Mouse (Mus musculus) C2C12 (cell line): ENCODE results near the gene Sema4a. TPM values are rescaled to one million over a fixed set of nuclear protein-coding genes. Genes with fewer than 3 reads are reported as not detected.

Experiments used
- H3K27me3 ChIP-seq: one replicate; pipeline ENCODE4 v1.6.1; 2011; ENCODE audit not compliant: control insufficient read depth, insufficient read depth, insufficient read length
- H3K36me3 ChIP-seq: one replicate; pipeline ENCODE4 v1.6.1; 2011; ENCODE audit not compliant: control insufficient read depth, insufficient read depth
- H3K4me3 ChIP-seq: one replicate; pipeline ENCODE4 v1.5.1; 2011; ENCODE audit warnings: mild to moderate bottlenecking, control low read depth; ENCODE audit not compliant: poor library complexity, insufficient read depth, severe bottlenecking
- H3K79me2 ChIP-seq: one replicate; pipeline ENCODE4 v1.6.1; 2011; ENCODE audit not compliant: control insufficient read depth, insufficient read depth
- H3K79me3 ChIP-seq: one replicate; pipeline ENCODE4 v1.6.1; 2011; ENCODE audit warnings: low read depth, control low read depth
- H3ac ChIP-seq: one replicate; pipeline ENCODE3; 2011; ENCODE audit warnings: low read depth; ENCODE audit not compliant: control insufficient read depth, insufficient read length
- CEBPB ChIP-seq: IDR thresholded peaks from one replicate; pipeline ENCODE4 v1.6.1; 2011; ENCODE audit warnings: low read depth, mild to moderate bottlenecking, control low read depth, moderate library complexity
- CTCF ChIP-seq: IDR thresholded peaks from one replicate; pipeline ENCODE4 v1.5.1; 2011; ENCODE audit not compliant: control insufficient read depth, insufficient read depth, insufficient read length
- FOSL1 ChIP-seq: IDR thresholded peaks from one replicate; pipeline ENCODE4 v1.8.0; 2011; ENCODE audit warnings: mild to moderate bottlenecking, low read length; ENCODE audit not compliant: poor library complexity, insufficient read depth, severe bottlenecking
- MAX ChIP-seq: IDR thresholded peaks from one replicate; pipeline ENCODE4 v1.6.1; 2011; ENCODE audit warnings: mild to moderate bottlenecking, control low read depth
- MYOD1 ChIP-seq: IDR thresholded peaks from one replicate; pipeline ENCODE4 v1.6.1; 2011; ENCODE audit warnings: low read depth; ENCODE audit not compliant: control insufficient read depth, insufficient read length
- MYOG ChIP-seq: IDR thresholded peaks from one replicate; pipeline ENCODE4 v1.6.1; 2011; ENCODE audit not compliant: control insufficient read depth, insufficient read length; ENCODE audit errors: extremely low read depth
- USF1 ChIP-seq: IDR thresholded peaks from one replicate; pipeline ENCODE4 v1.6.1; 2011; ENCODE audit warnings: low read depth, mild to moderate bottlenecking, control low read depth, moderate library complexity
- polyA plus RNA-seq: library from polyadenylated mRNA; unstranded; fragments of >200 nt; fragmentation: generic; extraction: Trizol; gene quantifications from one replicate; pipeline ENCODE4 v1.2.1, GENCODE M21; 2012; ENCODE audit warnings: missing spikeins

The Sema4a gene
- polyA plus RNA-seq, 1 experiment, result 0.69 TPM

- no peak overlapping the region for H3ac ChIP-seq
- TF ChIP-seq CEBPB, result no peak
- TF ChIP-seq FOSL1, result no peak
- TF ChIP-seq CTCF, result no peak
- no peak for TF ChIP-seq MAX
- TF ChIP-seq MYOD1, result no peak
- H3K79me3 ChIP-seq, result no peaks in the 10 kb centered on the region
- no peaks in the 10 kb centered on the region for H3K79me2 ChIP-seq
- H3K36me3 ChIP-seq, result no peaks in the 10 kb centered on the region
- H3K4me3 ChIP-seq, result no peak overlapping the region
- no peaks in the 10 kb centered on the region for H3K27me3 ChIP-seq
Measured at GRCm38 (mm10) chr3:88456746-88457532, 4.0 kb downstream of the Sema4a start.

DNA sequence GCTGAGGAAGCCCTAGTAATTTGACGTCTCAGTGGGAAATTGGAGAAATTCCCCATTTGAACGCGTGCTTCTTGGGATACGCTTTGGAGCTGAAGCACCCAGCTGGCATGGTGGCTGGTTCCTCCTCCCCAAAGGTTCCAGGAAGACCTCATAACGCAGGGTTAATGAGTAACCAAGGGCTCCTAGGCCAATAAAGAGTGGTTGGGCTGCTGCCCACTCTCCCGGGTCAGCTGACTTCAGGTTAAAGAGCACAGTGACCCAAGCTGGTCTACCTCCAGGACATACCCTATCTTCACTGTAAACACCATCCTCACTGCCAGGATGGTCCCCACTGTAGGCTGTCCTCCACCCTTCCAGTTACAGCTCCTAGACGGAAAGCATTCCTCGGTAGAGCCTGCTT lies 4.7 kb downstream of the Sema4a start:
- Histone ChIP-seq H3K79me2 (no peaks in the 10 kb centered on the region), H3K4me3 (no peak overlapping the region), H3K79me3 (no peaks in the 10 kb centered on the region), H3K27me3 (no peaks in the 10 kb centered on the region), H3K36me3 (no peaks in the 10 kb centered on the region), H3ac (no peak overlapping the region)
- TF ChIP-seq MYOD1 (no peak), USF1 (no peak), MAX (no peak), CTCF (no peak), FOSL1 (no peak), MYOG (no peak), CEBPB (no peak)

DNA sequence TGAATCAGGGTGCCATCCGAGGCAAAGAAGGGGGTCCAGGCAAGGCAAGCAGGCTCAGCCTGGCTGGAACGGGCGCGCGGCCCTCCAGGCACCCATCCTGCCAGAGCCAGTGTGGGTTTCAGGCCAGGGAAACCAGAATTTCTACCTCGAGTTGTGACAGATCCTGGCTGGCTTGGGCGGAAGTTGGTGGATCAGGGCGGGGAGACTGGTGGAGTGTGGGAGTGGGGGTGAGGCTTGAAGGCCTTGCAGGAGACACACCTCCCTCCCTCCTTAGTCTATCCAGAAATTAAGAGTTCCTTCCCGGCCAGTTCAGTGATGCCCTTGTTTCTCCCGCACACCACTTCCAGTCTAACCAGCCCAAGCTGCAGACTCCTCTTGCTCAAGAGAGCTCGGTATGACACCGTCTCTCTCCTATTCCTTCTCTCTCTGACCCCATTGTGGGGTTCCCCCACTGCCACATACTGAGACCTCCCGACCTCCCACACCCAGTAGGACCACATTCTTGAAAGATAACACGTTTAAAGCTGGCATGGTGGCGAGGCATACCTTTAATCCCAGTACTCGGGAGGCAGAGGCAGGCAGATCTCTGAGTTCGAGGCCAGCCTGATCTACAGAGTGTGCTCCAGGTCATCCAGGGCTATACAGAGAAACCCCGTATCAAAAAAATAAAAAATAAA lies 5.3 kb downstream of the Sema4a start:
- Histone ChIP-seq H3K36me3 (no peaks in the 10 kb centered on the region), H3ac (no peak overlapping the region), H3K27me3 (no peaks in the 10 kb centered on the region), H3K4me3 (no peak overlapping the region), H3K79me3 (no peaks in the 10 kb centered on the region), H3K79me2 (no peaks in the 10 kb centered on the region)
- no peak for TF ChIP-seq USF1
- TF ChIP-seq MAX, result no peak
- TF ChIP-seq CTCF, result no peak
- no peak for TF ChIP-seq CEBPB
- no peak for TF ChIP-seq FOSL1
- TF ChIP-seq MYOD1, result no peak
- TF ChIP-seq MYOG, result no peak

DNA sequence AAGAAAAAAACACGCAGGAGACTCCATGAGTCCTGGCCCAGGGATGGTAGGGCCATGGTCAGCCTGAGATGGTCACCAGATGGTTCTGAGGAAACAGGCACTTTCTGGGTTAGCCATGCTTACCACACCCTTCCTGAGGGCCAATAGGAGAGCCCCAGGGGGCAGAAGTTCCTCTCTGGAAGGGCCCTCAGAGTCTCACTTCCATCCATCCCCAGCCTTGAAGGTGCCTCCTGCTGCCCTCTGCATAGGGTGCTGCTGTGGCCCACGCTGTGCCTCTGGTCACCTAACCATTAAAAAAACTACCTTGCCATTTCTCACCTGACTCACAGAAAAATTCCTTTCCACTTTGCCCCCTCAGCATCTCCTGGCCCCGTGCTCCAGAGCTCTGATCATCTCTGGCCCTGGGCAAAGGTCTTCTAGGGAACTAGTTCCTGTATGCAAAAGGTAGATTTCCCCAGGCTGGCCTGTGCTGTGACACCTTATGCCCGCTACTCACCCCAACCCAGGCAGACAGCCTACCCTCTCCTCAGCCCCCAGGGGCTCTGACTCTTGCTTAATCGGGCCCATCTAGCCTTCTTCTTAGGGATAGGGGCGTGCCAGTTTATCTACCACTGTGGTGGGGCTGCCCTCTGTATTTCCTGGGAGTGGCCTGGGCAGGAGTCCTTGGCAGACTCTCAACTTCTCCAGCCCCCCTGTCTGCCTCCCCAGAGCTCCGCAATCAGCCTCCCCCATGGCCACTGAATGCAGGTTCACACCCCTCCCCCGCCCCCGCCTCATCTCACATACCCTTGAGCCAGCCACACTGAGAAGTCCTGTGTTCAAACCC lies 6.0 kb downstream of the Sema4a start:
- H3K36me3 ChIP-seq, result no peaks in the 10 kb centered on the region
- no peaks in the 10 kb centered on the region for H3K79me3 ChIP-seq
- TF ChIP-seq MYOD1 (no peak), USF1 (no peak), MYOG (no peak), CTCF (no peak), MAX (no peak), CEBPB (no peak), FOSL1 (no peak)
- no peak overlapping the region for H3K4me3 ChIP-seq
- H3K79me2 ChIP-seq, result no peaks in the 10 kb centered on the region
- H3K27me3 ChIP-seq, result no peaks in the 10 kb centered on the region
- no peak overlapping the region for H3ac ChIP-seq

DNA sequence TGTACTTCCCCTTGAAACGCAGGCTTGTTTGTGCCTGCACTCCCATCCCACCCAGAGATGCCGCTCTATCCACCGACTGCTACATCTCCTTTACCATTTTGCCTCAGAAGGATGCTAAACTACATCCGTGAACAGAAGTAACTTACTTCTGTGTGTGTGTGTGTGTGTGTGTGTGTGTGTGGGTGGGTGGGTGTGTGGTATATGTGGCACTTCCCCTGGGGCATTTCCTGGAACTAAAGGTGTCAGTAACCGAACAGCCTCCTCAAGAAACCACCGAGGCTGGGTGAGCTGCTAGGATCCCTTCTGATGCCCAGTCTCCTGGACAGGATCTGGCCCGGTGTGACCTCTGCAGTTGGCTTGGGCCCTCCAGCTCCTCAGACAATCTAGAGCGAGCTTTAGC lies 7.0 kb downstream of the Sema4a start:
- TF ChIP-seq MYOG, result no peak
- TF ChIP-seq MAX, result no peak
- no peak for TF ChIP-seq FOSL1
- no peak for TF ChIP-seq USF1
- no peak for TF ChIP-seq MYOD1
- TF ChIP-seq CEBPB, result no peak
- no peak for TF ChIP-seq CTCF

DNA sequence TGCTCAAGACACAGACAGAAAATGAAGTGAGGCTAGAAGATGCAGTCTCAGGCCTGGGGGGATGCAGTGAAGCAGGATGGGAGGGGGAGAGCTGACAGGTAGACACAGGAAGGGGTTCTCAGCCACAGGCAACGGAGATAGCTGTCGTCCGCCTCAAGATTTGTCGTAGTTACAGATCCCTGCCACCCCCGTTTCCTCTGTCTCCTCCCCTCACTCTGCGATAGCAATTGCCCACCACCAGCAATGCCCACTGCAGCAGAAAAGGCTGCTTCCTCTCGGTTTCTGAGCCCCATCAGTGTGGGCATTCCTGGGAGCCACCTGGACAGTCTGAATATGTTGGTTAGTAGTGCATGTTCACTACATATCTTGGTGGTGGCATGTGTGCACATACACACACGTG lies 7.6 kb downstream of the Sema4a start:
- Histone ChIP-seq H3K79me3 (no peaks in the 10 kb centered on the region), H3K79me2 (no peaks in the 10 kb centered on the region), H3ac (no peak overlapping the region), H3K27me3 (no peaks in the 10 kb centered on the region), H3K4me3 (no peak overlapping the region), H3K36me3 (no peaks in the 10 kb centered on the region)
- TF ChIP-seq USF1 (no peak), MAX (no peak), FOSL1 (no peak), CTCF (no peak), CEBPB (no peak)

More for the DNA sequence above, 7.0 kb downstream of the Sema4a start:
- Histone ChIP-seq H3K79me3 (no peaks in the 10 kb centered on the region), H3ac (no peak overlapping the region), H3K4me3 (no peak overlapping the region), H3K27me3 (no peaks in the 10 kb centered on the region), H3K36me3 (no peaks in the 10 kb centered on the region), H3K79me2 (no peaks in the 10 kb centered on the region)
